Mouse (Mus musculus) right cerebral cortex, postnatal 14 days (tissue): ENCODE data around the gene Fam149a.

Source experiments
- DNase-seq: peaks from one replicate; pipeline ENCODE4 v3.0.0; 2022

The Fam149a gene

GRCm38 (mm10) chr8:45381963-45382347, at the start of gene Fam149a:
Gene Fam149a (minus strand): TSS chr8:45382291.
- DNase-seq: no peak

DNA sequence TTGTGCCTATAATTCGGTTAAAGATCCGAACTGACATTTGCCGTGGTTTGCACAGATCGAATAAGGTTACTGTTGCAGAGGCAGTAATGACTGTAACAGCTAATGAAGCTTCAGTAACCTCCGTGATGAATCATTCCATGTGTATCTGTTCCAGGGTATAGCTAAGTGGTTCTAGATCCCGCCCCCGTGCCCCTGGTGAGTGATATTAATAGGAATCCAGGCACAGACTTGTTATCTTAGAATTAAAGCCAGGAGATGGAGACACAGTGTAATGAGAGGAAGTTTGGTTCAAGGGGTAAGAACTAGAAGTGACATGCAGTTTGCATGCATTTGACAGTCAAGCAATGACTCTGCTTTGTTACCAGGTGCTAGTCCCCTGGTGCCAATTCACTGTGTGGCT, 38.1 kb upstream of the Fam149a start:
- DNase-seq: no peak

- DNase-seq: no peak
Observed at GRCm38 (mm10) chr8:45414965-45415364, 32.9 kb upstream of the Fam149a start.

DNA sequence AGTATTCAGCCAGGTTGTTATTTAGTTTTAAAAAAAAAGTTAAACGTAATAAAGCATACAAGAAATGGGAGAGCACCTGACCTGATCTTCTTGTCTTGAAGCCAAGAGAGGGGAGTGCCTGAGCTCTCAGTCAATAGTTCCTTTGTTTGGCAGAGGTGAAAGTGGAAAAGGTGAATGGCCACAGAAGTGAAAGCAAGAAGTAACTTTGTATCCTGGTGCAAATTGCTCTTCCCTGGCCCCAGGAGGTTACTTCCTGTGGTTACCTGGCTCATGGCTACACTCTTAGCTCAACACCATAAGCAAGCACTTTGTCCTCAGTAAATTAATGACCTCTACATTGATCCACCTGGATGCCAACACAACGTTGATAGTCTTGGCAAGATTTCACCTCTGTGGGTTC, 28.8 kb upstream of the Fam149a start, which contains the start of gene Tlr3:
Gene Tlr3, minus strand, starts transcription at position 199 of the 400 bp plus-strand sequence.
- DNase-seq: no peak

DNA sequence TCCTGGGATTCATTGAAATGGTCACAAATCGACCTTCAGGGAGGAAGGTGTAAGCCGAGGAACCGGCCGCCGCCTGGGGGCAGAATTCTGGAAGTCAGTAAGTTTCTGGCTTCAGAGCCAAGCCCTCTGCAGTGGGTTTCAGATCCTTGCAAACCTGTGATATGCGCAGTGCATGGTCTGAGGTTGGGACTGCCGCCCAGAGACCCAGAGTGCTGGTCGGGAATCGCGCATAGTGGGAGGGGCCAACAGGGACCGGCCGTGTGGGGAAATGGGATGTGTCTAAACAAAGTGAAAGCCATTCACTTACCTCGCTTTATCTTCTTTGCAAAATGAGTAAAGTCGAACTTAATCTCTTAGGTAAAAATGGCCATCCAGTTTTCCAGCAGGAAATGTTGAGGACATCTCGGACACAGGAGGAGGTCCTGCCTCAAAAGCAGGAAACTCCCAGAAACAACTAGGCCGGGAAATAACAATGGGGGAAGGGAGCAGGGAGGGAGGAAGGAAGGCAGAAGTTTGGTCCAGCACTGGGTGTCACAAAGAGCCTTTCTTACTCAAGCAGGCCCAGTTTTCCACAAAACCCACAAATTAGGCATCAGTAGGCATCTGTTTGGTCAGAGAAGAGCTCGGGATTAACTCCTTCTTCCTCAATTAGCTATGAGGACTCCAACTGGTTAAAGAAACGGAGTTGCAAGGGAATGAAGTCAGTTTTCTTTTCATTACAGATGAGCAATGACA, 28.2 kb upstream of the Fam149a start:
- peak; percentile 46 for DNase-seq

- no peak for DNase-seq
Observed at GRCm38 (mm10) chr8:45409702-45410101, 27.6 kb upstream of the Fam149a start.

- DNase-seq: no peak
Observed at GRCm38 (mm10) chr8:45383250-45383649, 1.2 kb upstream of the Fam149a start.

DNA sequence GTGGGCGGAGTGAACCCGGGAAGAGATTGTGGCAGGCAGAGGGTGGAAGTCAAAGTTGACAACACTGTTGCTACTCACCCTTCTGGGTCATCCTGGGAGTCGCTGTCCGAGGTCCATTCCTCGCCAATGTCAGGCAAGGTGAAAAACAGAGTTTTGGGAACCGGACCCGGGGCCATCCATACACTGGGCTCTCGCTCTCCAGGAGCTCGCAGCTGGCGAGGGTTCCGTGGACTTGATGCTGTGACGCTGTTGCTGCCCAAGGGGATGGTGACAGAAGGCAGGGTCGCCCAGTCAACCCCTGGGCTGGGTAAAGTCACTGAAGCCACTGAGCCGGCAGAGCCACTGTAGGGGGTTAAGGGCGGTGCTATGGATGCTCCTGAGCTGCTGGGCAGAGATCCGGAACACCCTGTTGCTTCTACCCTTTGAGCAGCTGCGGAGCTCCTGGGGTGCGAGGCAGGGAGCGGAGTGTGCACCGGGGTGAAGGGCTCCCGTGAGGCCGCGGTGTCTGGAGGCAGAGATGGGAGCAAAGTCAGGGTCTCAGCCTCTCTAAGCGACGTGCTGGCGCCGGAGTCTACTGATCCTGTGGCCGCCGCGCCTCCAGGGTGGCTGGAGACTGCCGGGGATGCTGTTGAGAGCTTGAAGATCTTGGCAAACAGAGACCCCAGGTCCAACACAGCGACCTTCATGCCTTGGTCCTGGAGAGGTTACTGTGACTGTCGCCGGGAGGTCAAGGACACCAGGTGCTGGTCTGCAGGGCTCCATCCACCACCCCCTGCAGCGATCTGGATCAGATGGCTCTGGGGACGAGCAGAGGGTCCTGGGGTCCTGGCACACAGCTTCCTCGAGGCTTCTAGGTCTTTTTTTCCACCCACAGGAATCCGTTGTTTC, 772 bp downstream of the Fam149a start:
- DNase-seq: peak; percentile 11

DNA sequence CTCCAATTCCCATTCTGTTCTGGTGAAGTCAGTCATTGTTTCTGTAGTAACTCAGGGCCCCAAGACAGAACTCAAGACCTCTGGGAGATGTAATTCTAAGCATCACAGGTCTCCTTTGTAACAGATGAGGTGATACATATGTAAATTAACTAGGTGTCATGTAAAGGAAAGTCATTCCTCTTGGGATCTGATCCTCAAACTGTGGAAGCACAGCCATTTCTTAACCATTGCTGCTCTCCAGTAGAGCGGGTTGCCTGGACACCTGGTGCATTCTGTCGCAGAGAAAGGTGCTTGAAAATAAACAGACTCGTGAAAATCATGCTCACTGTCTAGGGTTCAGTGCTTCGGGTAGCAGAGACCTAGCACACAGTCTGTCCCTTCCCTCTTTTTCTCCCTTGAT, 1.5 kb downstream of the Fam149a start:
- no peak for DNase-seq

- DNase-seq: no peak
Observed at GRCm38 (mm10) chr8:45374071-45374470, 8.0 kb downstream of the Fam149a start.

DNA sequence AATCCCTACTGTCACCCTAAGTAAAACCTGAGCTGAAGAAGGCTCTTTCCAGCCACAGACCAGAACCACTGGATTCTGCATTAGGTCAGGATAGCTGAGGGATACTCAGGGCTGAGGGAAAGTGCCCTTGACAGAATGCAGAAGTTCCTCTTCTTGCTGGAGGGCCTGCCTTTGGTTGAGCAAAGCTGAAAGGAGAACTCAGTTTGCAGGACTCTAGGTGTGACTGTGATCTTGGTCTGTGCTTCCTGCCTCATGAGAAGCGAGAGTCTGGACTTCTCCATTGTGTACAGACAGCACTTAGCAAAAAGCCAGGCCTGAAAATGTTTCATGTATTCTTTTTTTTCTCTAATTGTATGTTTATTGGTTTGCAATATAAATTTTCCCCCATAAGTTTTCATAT, 14.9 kb downstream of the Fam149a start:
- DNase-seq: no peak

DNA sequence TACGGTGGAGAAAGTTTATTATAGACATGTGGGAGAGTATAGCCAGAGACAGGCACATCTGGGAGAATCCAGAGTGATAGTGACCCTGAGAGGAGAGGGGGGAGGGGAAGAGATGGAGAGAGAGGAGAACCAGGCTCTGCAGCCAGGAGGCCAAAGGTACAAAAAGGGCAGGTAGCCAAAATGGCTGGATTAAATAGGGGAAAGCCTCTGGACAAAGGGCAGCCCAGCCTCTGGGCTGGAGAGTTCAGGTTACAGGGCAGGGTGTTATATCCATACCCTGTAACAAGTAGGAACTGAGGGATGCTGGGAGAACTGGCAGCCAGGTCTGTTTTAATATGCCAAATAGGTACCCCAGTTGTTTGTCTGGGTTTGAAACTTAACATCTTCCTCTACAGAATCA, 18.9 kb downstream of the Fam149a start:
- no peak for DNase-seq

GRCm38 (mm10) chr8:45362323-45362722, 19.8 kb downstream of the Fam149a start:
- peak; percentile 43 for DNase-seq

- no peak for DNase-seq
Observed at GRCm38 (mm10) chr8:45359091-45359605, 22.9 kb downstream of the Fam149a start.

- peak; percentile 46 for DNase-seq
Observed at GRCm38 (mm10) chr8:45358132-45358918, 23.8 kb downstream of the Fam149a start.

- no peak for DNase-seq
Observed at GRCm38 (mm10) chr8:45355809-45356208, 26.3 kb downstream of the Fam149a start.

DNA sequence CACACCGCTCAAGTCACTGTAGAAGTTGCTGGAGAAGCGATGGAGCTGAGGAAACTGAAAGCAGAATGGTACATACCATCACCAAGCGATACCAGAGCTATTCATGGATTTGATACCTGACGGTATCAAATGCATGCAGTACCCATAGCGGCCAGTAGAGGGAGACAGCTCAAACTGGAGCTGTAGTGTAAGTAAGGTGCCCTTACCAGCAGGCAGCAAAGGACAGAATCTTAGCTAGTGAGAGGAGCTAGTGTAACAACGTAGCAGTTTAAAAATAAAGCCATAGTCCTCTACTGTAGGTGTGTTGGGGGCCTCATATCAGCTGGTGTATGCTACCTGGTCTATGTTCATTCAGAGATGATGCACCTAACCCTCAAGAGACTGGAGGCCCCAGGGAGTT, 37.1 kb downstream of the Fam149a start:
- DNase-seq: peak; percentile 64

DNA sequence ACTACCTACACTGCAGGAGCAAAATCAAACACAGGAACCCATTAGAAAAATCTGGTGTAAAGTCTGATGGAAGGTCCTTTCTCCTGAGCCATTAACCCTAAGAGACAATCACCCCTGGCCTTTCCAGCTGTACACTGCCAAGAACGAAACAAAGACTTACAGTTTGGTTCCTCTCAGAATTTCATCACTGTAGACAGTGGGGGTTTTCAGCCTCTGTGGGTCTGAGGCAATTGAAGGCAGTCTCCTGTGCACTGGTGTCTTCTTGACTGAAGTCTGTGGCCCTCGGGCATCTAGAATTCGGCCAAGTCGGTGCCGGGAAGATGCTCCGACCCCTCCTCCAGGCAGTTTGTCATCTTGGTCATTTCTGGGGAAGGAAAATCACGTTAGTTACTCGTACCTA, 37.8 kb downstream of the Fam149a start:
- DNase-seq: no peak

DNA sequence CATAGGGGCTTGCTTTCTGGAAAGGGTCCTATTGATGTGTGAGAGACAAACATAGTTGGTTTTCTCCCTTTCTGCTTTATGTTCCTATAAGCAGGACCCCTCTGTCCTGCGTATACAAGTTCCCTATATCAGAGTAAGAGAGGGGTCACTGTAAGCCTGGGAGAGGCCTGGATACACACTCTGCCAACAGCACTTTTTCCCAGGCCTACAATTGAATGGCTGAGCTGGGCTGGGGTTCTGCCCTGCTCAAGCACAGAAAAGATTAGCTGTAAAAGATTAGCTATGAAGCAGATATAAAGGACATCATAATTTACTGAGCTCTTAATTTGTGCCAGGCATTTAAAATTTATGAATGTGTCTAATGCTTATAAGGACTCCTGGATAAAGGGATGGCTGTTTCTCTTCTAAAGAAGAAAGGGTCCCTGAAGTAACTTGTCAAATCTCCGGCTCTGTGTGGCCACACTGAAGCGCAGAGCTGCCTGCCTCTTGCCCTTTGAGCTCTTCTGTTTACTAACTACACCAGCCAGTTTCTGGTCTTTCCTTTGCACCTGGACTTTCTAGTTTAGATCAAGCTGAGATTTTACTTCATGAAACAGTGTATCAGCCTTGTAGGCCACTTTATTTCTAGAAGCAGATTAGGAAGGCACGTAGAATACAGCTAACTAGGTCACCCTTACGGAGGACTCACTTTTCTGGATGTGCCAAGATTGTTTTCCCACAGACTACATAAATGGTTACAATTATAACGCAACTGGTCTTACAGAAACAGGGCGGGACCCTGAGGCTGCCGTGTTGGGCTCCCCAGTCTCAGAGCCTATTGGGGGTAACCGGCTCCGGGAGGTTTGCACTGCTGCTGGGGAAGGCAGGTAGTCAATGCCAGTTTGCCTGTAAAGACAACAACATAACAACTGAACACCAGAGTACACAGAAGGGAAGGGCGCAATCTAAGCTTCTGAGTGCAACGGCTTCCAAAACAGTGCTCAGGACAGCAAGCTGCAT, 40.2 kb downstream of the Fam149a start:
- DNase-seq: no peak

DNA sequence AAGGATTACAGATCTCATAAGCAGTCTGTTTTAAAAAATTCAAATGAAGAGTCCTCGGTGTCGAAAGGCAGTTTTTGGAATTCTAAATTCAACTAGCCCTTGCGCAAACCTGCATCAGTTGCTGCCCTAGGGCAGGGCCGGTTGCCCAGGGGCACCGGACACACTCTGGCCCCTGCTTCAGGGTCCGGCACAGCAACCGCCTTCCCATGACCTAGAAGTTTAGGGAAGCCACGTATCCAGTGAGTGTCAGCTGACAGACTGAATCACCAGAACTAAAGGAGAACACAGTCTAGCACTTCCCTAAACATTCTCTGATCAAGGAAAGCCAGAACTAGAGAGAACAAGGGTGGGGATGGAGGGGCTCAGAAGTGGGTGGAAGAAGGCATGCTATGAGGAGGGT, 48.6 kb downstream of the Fam149a start:
- DNase-seq: no peak

GRCm38 (mm10) chr8:45332685-45333409, 49.2 kb downstream of the Fam149a start, which contains the start of gene Cyp4v3:
Gene Cyp4v3 (minus strand): TSS chr8:45333216.
- DNase-seq: peak; percentile 42
